Mouse (Mus musculus) hindbrain, embryonic 16.5 days (tissue): ENCODE measurements at regions not wholly inside any gene's neighbourhood (a gene's known extent, or its start where the extent isn't known, plus 50 kb on each side); places are given as distances from the start of the nearest gene placed in this dataset.

Source experiments
- ATAC-seq: fragments of 200-750 bp; cut with Nextera tagmentation; 2 replicates; pipeline ENCODE4 v1.8.0; 2017; ENCODE audit warnings: moderate TSS enrichment, moderate library complexity
- H3K27ac ChIP-seq: fragments of 300-500 bp; sonication (generic); 2 replicates; pipeline ENCODE4 v1.5.1; 2014; ENCODE audit warnings: low read depth, mild to moderate bottlenecking, control low read depth, low read length, moderate library complexity
- H3K27me3 ChIP-seq: fragments of 300-500 bp; sonication (generic); replicated peaks from 2 replicates; pipeline ENCODE4 v1.6.1; 2014; ENCODE audit warnings: low read length; ENCODE audit not compliant: control insufficient read depth, insufficient read depth
- H3K36me3 ChIP-seq: fragments of 300-500 bp; sonication (generic); 2 replicates; pipeline ENCODE4 v1.6.1; 2014; ENCODE audit warnings: mild to moderate bottlenecking, low read length, moderate library complexity, mixed read lengths; ENCODE audit not compliant: control insufficient read depth, insufficient read depth
- H3K4me1 ChIP-seq: fragments of 300-500 bp; sonication (generic); 2 replicates; pipeline ENCODE4 v1.6.1; 2014; ENCODE audit warnings: low read depth, low read length; ENCODE audit not compliant: control insufficient read depth, insufficient read depth
- H3K4me2 ChIP-seq: fragments of 300-500 bp; sonication (generic); 2 replicates; pipeline ENCODE4 v1.6.1; 2014; ENCODE audit warnings: mild to moderate bottlenecking, low read length, control low read depth, moderate library complexity
- H3K4me3 ChIP-seq: fragments of 300-500 bp; sonication (generic); 2 replicates; pipeline ENCODE4 v1.5.1; 2014; ENCODE audit warnings: mild to moderate bottlenecking, low read length, control low read depth, moderate library complexity
- H3K9ac ChIP-seq: fragments of 300-500 bp; sonication (generic); 2 replicates; pipeline ENCODE4 v1.6.1; 2014; ENCODE audit warnings: low read depth, mild to moderate bottlenecking, control low read depth, low read length, moderate library complexity
- H3K9me3 ChIP-seq: fragments of 300-500 bp; sonication (generic); 2 replicates; pipeline ENCODE4 v1.6.1; 2014; ENCODE audit warnings: mild to moderate bottlenecking, low read length, moderate library complexity; ENCODE audit not compliant: control insufficient read depth
- WGBS: fragments of 180-500 bp; shearing (Covaris S2); extraction: QIAGEN DNeasy Blood & Tissue Kit; methylation state at CpG from one replicate; pipeline ENCODE4 v1.1.7; 2014; 5-methylcytosine and 5-hydroxymethylcytosine counted together

DNA sequence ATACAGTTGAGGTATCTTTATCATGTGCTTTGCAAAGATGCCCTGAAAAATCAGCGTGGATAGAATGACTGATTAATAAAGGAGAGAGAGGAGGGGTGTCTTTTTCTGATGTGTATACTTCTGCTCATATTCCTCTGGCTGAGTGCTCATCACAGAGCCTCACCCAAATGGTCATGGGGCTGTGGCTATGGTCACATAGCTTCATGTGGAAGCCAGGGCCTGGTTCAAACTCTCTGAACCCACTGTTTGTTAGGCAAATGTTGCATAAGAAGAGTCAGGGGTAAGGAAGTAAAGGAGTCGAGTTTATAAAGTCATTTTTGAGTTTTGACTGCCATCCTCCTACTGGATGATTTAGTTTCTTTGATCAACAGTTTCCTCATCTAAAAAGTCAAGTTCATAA is 221.0 kb downstream of the Fzd1 start:
- no peaks in the 10 kb centered on the region for H3K4me1 ChIP-seq
- H3K27me3 ChIP-seq: no peaks in the 10 kb centered on the region
- ATAC-seq: no peak
- H3K9ac ChIP-seq: no peak overlapping the region
- H3K4me3 ChIP-seq: no peak overlapping the region
- H3K36me3 ChIP-seq: no peaks in the 10 kb centered on the region
- H3K9me3 ChIP-seq: no peaks in the 10 kb centered on the region
- no peak overlapping the region for H3K27ac ChIP-seq
- no peak overlapping the region for H3K4me2 ChIP-seq
- 87% methylated on average over 2 of the region's 2 CpGs for WGBS

DNA sequence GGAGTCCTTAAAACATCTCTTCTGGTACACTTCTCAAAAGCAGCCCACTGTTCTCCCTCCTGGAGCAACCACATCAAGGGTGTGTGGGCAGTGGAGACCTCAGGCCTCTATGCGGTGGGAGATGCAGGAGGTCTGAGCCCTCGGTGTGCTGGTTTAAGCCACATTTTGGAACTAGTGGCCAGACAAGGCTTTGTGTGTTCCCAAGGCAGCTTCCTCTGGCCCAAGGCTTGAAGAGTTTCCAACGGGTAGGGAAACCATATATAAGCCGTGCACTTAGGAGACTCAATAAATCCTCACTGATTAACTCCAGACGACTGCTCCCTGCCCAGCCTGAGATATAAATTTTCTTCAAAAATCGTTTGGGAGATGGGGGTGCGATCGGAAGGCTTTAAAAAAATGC is 221.9 kb downstream of the Fzd1 start:
- Histone ChIP-seq H3K27ac (no peak overlapping the region), H3K4me2 (no peak overlapping the region), H3K4me3 (no peak overlapping the region), H3K36me3 (no peaks in the 10 kb centered on the region), H3K27me3 (no peaks in the 10 kb centered on the region), H3K9ac (no peak overlapping the region), H3K9me3 (no peaks in the 10 kb centered on the region), H3K4me1 (no peaks in the 10 kb centered on the region)
- 84% methylated on average over 8 of the region's 8 CpGs for WGBS
- no peak for ATAC-seq

DNA sequence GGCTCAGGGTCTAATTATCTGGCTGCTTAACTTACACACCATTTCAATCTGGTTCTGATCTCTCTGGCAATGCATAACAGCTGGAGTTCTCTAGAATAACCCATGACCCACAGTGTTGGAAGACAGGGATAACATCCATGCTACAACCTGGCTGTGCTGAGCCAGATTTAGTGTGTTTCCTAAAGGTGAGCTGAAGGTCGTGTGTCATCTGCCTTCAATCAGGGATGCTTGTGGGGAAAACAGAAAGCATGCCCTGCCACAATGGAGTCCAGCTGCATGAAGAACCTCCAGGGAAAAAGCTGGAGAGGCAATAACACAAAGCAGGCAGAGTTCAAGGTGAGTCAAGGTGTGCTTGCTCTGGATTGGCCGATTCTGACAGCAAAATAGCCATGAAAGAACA is 223.3 kb downstream of the Fzd1 start:
- H3K9ac ChIP-seq: no peak overlapping the region
- H3K27me3 ChIP-seq: no peaks in the 10 kb centered on the region
- no peaks in the 10 kb centered on the region for H3K4me1 ChIP-seq
- no peaks in the 10 kb centered on the region for H3K9me3 ChIP-seq
- no peak overlapping the region for H3K4me2 ChIP-seq
- WGBS: 89% methylated on average over 2 of the region's 2 CpGs
- ATAC-seq: no peak
- H3K36me3 ChIP-seq: no peaks in the 10 kb centered on the region
- H3K27ac ChIP-seq: no peak overlapping the region
- no peak overlapping the region for H3K4me3 ChIP-seq

DNA sequence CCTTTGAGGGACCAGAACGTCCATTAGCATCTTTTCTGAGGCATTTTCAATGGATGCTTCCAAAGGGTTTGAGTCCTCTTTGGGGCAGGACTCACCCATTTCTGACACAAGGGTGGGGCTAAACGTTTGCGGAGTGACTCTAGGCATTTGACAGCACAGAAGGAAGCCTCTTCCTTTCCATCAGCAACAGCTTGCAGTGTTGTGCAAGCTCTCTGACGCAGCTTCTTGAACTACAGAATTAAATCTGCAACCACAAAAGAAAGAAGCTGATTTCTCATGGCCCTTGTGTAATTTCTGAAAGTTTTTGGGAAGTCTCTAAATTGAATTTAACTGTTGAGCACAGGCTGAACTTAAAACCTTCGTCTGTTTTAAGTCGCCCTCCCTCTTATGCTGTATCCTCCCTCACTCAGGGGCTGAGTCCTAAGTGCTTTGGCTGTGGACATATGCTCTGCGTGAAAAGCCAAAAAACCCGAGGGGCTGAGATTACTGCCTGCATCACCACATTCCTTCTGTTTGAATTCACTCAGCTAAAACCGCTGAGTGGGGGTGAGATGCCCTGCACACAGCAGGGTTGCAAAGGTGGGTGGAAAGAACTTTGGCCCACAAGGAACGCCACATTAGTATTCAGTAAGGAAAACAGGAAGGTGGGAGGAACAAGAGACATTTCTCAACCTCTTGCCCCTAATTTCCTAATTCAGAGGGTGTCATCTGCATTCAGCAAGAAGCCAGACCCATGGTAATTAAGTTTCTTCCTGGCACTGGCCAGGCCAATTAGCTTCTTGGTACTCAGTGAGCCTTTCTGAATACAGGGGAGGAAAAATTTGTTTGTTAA is 227.4 kb downstream of the Fzd1 start:
- no peaks in the 10 kb centered on the region for H3K9me3 ChIP-seq
- no peaks in the 10 kb centered on the region for H3K36me3 ChIP-seq
- H3K4me2 ChIP-seq: no peak overlapping the region
- WGBS: 30% methylated on average over 10 of the region's 10 CpGs
- ATAC-seq: peak; percentile 70
- no peaks in the 10 kb centered on the region for H3K27me3 ChIP-seq
- H3K9ac ChIP-seq: no peak overlapping the region
- H3K4me1 ChIP-seq: peaks cover 2% of the 10 kb centered on the region; the same call in 1 of the 2 replicates
- no peak overlapping the region for H3K4me3 ChIP-seq
- no peak overlapping the region for H3K27ac ChIP-seq

DNA sequence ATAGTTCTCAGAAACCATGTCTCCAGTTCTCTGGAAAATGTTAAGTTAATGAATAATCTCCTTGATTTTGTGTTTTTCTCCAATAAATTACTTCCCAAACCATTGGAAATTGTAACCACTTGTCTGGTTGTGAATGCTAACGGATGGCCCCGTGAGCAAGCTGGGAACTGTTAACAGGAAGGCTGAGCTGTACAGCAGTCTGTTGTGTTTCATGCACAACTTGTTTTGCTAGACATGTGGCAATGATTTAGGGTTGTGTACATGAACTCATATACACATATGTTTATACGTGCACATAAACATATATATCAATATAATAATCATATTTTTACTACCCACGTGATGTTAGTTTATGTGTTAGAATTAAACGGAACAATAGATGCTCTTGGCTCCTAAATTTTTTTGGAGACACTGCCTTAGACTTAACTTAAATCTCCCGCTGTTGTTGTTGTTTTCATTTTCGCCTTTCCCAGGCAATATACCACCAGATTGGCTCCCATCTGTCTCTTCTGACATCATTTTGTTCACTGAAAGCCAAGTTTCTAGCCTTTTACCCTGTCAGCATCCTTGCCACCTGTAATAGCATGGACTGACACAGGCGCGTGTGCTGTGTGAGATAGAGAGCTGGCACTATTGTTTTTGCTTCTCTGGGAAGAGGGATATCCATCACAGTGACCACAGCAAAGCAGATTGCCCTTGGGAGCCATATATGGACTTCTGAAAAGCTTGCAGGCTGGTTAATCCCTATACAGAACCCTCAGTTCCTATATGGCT is 231.6 kb downstream of the Fzd1 start:
- 77% methylated on average over 9 of the region's 9 CpGs for WGBS
- no peak overlapping the region for H3K4me3 ChIP-seq
- no peak overlapping the region for H3K27ac ChIP-seq
- H3K36me3 ChIP-seq: no peaks in the 10 kb centered on the region
- no peaks in the 10 kb centered on the region for H3K9me3 ChIP-seq
- no peaks in the 10 kb centered on the region for H3K27me3 ChIP-seq
- ATAC-seq: no peak
- peaks cover 2% of the 10 kb centered on the region; the same call in 1 of the 2 replicates for H3K4me1 ChIP-seq
- H3K9ac ChIP-seq: no peak overlapping the region
- no peak overlapping the region for H3K4me2 ChIP-seq

DNA sequence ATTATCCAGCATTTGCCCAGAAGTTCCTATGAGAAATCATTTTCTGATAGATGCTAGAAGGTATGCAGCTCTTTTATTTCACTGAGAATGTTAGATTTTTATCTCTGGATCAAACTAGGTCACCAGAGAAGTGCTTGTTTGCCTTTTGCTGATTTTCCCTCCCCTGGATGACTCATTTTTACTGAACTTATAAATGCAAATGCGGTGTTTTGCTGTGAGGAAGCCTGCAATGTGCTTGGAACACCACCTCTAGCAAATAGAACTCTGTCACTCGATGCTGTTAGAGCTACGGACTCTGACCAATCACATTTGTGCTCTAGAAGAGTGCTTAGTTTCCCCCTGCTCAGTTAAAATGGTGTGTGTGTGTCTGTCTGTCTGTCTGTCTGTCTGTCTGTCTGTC is 257.2 kb downstream of the Fzd1 start:
- no peak overlapping the region for H3K4me2 ChIP-seq
- H3K27ac ChIP-seq: no peak overlapping the region
- no peak for ATAC-seq
- 91% methylated on average over 3 of the region's 3 CpGs for WGBS
- no peak overlapping the region for H3K9ac ChIP-seq
- H3K4me3 ChIP-seq: no peak overlapping the region
- no peaks in the 10 kb centered on the region for H3K9me3 ChIP-seq
- no peaks in the 10 kb centered on the region for H3K27me3 ChIP-seq
- no peaks in the 10 kb centered on the region for H3K36me3 ChIP-seq
- peaks cover 8% of the 10 kb centered on the region for H3K4me1 ChIP-seq

DNA sequence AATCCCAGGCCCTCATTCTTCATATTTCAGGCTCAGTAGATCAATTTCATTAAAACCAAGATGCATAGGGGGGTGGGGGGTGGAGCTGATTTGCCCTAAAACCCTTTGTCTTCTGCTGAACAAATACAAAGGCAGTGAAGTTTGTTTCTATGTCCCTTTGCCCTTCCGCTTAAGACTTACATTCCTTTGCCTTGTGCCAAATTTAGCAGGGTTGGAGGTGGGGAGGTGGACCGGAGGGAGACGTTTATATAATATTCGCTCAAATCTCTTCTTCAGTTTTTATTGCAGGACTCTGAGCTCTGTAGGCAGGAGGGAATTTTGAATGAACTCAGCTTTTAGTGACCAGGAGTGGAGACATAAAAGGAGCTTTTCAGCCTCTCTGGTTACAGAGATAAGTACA is 258.8 kb downstream of the Fzd1 start:
- no peak for ATAC-seq
- Histone ChIP-seq H3K36me3 (no peaks in the 10 kb centered on the region), H3K4me2 (no peak overlapping the region), H3K9me3 (no peaks in the 10 kb centered on the region), H3K4me3 (no peak overlapping the region), H3K9ac (no peak overlapping the region), H3K27ac (no peak overlapping the region), H3K27me3 (no peaks in the 10 kb centered on the region), H3K4me1 (peaks cover 8% of the 10 kb centered on the region)
- WGBS: 21% methylated on average over 4 of the region's 4 CpGs

DNA sequence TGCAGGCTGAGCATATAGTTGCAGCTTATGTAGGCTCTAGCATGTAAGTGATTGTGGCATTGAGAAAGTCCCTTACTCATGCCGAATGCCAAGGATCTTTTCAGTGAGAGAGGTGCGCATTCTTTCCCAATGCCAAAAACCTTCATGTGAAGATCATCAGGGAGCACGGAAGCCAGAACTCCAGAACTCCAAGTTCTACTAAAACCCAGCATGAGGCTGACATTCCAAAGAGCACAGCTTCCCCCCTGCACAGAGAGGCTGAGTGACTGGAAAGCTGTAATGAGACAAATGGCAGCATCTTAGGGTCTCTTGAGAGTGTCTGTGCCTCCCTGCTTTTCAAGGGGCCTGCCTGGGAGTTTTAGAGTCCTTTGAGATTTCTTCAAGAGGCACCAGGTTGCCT is 259.4 kb downstream of the Fzd1 start:
- no peak overlapping the region for H3K27ac ChIP-seq

DNA sequence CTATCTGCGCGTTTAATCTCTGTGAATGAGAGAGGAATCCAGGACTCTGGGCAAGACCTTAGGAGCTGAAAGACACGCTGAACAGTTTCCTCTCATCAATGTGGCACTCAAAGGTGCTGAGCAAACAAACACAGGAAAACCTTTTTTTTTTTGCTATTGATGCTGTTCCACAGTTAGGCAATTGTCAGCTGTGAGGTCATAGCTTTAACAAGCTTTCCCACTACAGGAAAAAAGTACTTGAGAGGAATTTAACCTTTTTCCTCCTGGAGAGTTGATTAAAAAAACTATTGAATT is 261.0 kb downstream of the Fzd1 start:
- Histone ChIP-seq H3K27me3 (no peaks in the 10 kb centered on the region; the same call in 1 of the 2 replicates), H3K4me1 (peaks cover 8% of the 10 kb centered on the region), H3K27ac (peak overlapping the region; percentile 32; the same call in 1 of the 2 replicates), H3K9ac (no peak overlapping the region), H3K4me2 (peak overlapping the region; percentile 38), H3K36me3 (no peaks in the 10 kb centered on the region), H3K4me3 (no peak overlapping the region), H3K9me3 (no peaks in the 10 kb centered on the region)
- ATAC-seq: no peak
- 15% methylated on average over 3 of the region's 3 CpGs for WGBS

More for the DNA sequence above, 259.4 kb downstream of the Fzd1 start:
- Histone ChIP-seq H3K4me2 (no peak overlapping the region), H3K36me3 (no peaks in the 10 kb centered on the region), H3K4me3 (no peak overlapping the region), H3K27me3 (no peaks in the 10 kb centered on the region; the same call in 1 of the 2 replicates), H3K4me1 (peaks cover 8% of the 10 kb centered on the region), H3K9ac (no peak overlapping the region), H3K9me3 (no peaks in the 10 kb centered on the region)
- no peak for ATAC-seq
- 58% methylated on average over 3 of the region's 3 CpGs for WGBS
